Mouse (Mus musculus) liver, embryonic 14.5 days (tissue): ENCODE measurements around the gene 1700012B09Rik. TPM values are rescaled to one million over a fixed set of nuclear protein-coding genes. Genes with fewer than 3 reads are reported as not detected.

Experiments used
- ATAC-seq: fragments of 200-750 bp; cut with Nextera tagmentation; 2 replicates; pipeline ENCODE4 v1.8.0; 2017; ENCODE audit warnings: moderate number of reproducible peaks, mild to moderate bottlenecking, moderate library complexity; ENCODE audit not compliant: insufficient read depth
- DNase-seq, 3 experiments: peaks; one replicate each; pipeline ENCODE4 v3.0.0-alpha.2; 2012 to 2013; ENCODE audit warnings: low read depth in 3 of 3, low spot score in 3 of 3
- H3K27ac ChIP-seq: fragments of 300-500 bp; sonication (generic); 2 replicates; pipeline ENCODE4 v1.5.1; 2014; ENCODE audit warnings: moderate library complexity, mild to moderate bottlenecking, control low read depth, inconsistent platforms
- H3K27me3 ChIP-seq: fragments of 300-500 bp; sonication (generic); 2 replicates; pipeline ENCODE4 v1.6.1; 2014; ENCODE audit warnings: mild to moderate bottlenecking, low read length, moderate library complexity; ENCODE audit not compliant: control insufficient read depth, insufficient read depth
- H3K36me3 ChIP-seq: fragments of 300-500 bp; sonication (generic); replicated peaks from 2 replicates; pipeline ENCODE4 v1.6.1; 2014; ENCODE audit warnings: low read depth; ENCODE audit not compliant: control insufficient read depth, insufficient read depth
- H3K4me1 ChIP-seq, 2 experiments: fragments of 200-500 bp in 1 of 2; fragments of 300-500 bp in 1 of 2; sonication (generic) in 1 of 2; replicated peaks; 2 replicates each; pipeline ENCODE4 v1.6.1; 2012 to 2014; ENCODE audit warnings: antibody characterized with exemption in 1 of 2, inconsistent platforms in 1 of 2, low read length in 1 of 2; ENCODE audit not compliant: control insufficient read depth in 2 of 2, insufficient read depth in 2 of 2
- H3K4me2 ChIP-seq: fragments of 300-500 bp; sonication (generic); 2 replicates; pipeline ENCODE4 v1.6.1; 2014; ENCODE audit warnings: low read depth, mild to moderate bottlenecking, control low read depth, moderate library complexity
- H3K4me3 ChIP-seq, 2 experiments: fragments of 200-500 bp in 1 of 2; fragments of 300-500 bp in 1 of 2; sonication (generic) in 1 of 2; 2 replicates each; pipeline ENCODE4 v1.5.1; 2012 to 2014; ENCODE audit warnings: low read depth in 2 of 2, low read length in 2 of 2, mild to moderate bottlenecking in 2 of 2, control low read depth in 1 of 2, inconsistent platforms in 1 of 2, moderate library complexity in 1 of 2; ENCODE audit not compliant: insufficient read depth in 1 of 2
- H3K9ac ChIP-seq: fragments of 300-500 bp; sonication (generic); replicated peaks from 2 replicates; pipeline ENCODE4 v1.6.1; 2014; ENCODE audit warnings: mild to moderate bottlenecking, control low read depth, moderate library complexity
- H3K9me3 ChIP-seq: fragments of 300-500 bp; sonication (generic); 2 replicates; pipeline ENCODE4 v1.6.1; 2016; ENCODE audit warnings: low read length, mixed read lengths; ENCODE audit not compliant: control insufficient read depth
- CTCF ChIP-seq: IDR thresholded peaks from 2 replicates; pipeline ENCODE4 v1.5.1; 2016; ENCODE audit warnings: antibody characterized with exemption, low read depth, control low read depth
- EP300 ChIP-seq: IDR thresholded peaks from 2 replicates; pipeline ENCODE4 v1.6.1; 2016; ENCODE audit warnings: antibody characterized with exemption, low read depth
- WGBS: fragments of 180-500 bp; shearing (Covaris S2); extraction: QIAGEN DNeasy Blood & Tissue Kit; methylation state at CpG from one replicate; pipeline ENCODE4 v1.1.7; 2014; ENCODE audit not compliant: insufficient replicate concordance; 5-methylcytosine and 5-hydroxymethylcytosine counted together
- polyA plus RNA-seq, 2 experiments: library from polyadenylated mRNA; depleted of rRNA in 1 of 2; stranded (reverse) in 1 of 2; unstranded in 1 of 2; fragments of >200 nt; fragmentation: Nextera tagmentation in 1 of 2; extraction: Ambion mirVana in 1 of 2; gene quantifications; 2 replicates each; pipeline versions ENCODE4 v1.2.1 to v1.2.3; 2012 to 2014

Gene 1700012B09Rik
- polyA plus RNA-seq, 2 experiments, result not detected

GRCm38 (mm10) chr9:14739498-14740150 lies 31.2 kb downstream of the 1700012B09Rik start:
- H3K4me3 ChIP-seq, result no peak overlapping the region
- H3K36me3 ChIP-seq, result no peaks in the 10 kb centered on the region
- H3K27me3 ChIP-seq, result no peaks in the 10 kb centered on the region
- no peaks in the 10 kb centered on the region for H3K9me3 ChIP-seq
- H3K27ac ChIP-seq, result no peak overlapping the region
- H3K4me2 ChIP-seq, result no peak overlapping the region
- DNase-seq (no peak), ATAC-seq (no peak)
- no peaks in the 10 kb centered on the region for H3K4me1 ChIP-seq
- WGBS, result 47% methylated on average over 4 of the region's 4 CpGs
- H3K9ac ChIP-seq, result no peak overlapping the region
- TF ChIP-seq EP300, result no peak
- no peak for TF ChIP-seq CTCF

- H3K36me3 ChIP-seq, result no peaks in the 10 kb centered on the region
- no peak for ATAC-seq
- TF ChIP-seq EP300 (no peak), CTCF (no peak)
- H3K4me1 ChIP-seq, result no peaks in the 10 kb centered on the region; a peak in 1 of 4 replicates
- no peaks in the 10 kb centered on the region for H3K9me3 ChIP-seq
- DNase-seq, result no peak
- no peaks in the 10 kb centered on the region for H3K27me3 ChIP-seq
- 46% methylated on average over 9 of the region's 9 CpGs for WGBS
- H3K9ac ChIP-seq, result no peak overlapping the region
- H3K27ac ChIP-seq, result no peak overlapping the region
- no peak overlapping the region for H3K4me2 ChIP-seq
- no peak overlapping the region for H3K4me3 ChIP-seq
These were observed 39.8 kb downstream of the 1700012B09Rik start for GRCm38 (mm10) chr9:14730941-14731541.

GRCm38 (mm10) chr9:14728365-14728764 lies 42.5 kb downstream of the 1700012B09Rik start:
- ATAC-seq (no peak), DNase-seq (no peak)
- Histone ChIP-seq H3K27me3 (no peaks in the 10 kb centered on the region), H3K27ac (no peak overlapping the region), H3K4me2 (no peak overlapping the region), H3K4me3 (no peak overlapping the region), H3K9me3 (no peaks in the 10 kb centered on the region), H3K36me3 (no peaks in the 10 kb centered on the region), H3K4me1 (peaks cover 0 to 2% of the 10 kb centered on the region in 2 experiments; a peak in 1 of 4 replicates), H3K9ac (no peak overlapping the region)
- 58% methylated on average over 4 of the region's 4 CpGs for WGBS
- no peak for TF ChIP-seq CTCF
- no peak for TF ChIP-seq EP300

- Histone ChIP-seq H3K27me3 (no peaks in the 10 kb centered on the region), H3K4me3 (no peak overlapping the region), H3K27ac (no peak overlapping the region), H3K9me3 (no peaks in the 10 kb centered on the region), H3K9ac (no peak overlapping the region), H3K4me2 (no peak overlapping the region), H3K36me3 (no peaks in the 10 kb centered on the region), H3K4me1 (peaks cover 0 to 2% of the 10 kb centered on the region in 2 experiments; a peak in 1 of 4 replicates)
- DNase-seq (no peak), ATAC-seq (no peak)
- WGBS, result 45% methylated on average over 4 of the region's 4 CpGs
- TF ChIP-seq EP300 (no peak), CTCF (no peak)
These were observed 44.2 kb downstream of the 1700012B09Rik start for GRCm38 (mm10) chr9:14726629-14727028.

GRCm38 (mm10) chr9:14726005-14726404 lies 44.8 kb downstream of the 1700012B09Rik start:
- no peak for ATAC-seq
- no peaks in the 10 kb centered on the region for H3K9me3 ChIP-seq
- no peak overlapping the region for H3K4me3 ChIP-seq
- H3K9ac ChIP-seq, result no peak overlapping the region
- no peaks in the 10 kb centered on the region for H3K36me3 ChIP-seq
- no peak for DNase-seq
- WGBS, result 76% methylated on average over 6 of the region's 6 CpGs
- no peak for TF ChIP-seq EP300
- no peak for TF ChIP-seq CTCF
- peaks cover 0 to 2% of the 10 kb centered on the region in 2 experiments; a peak in 1 of 4 replicates for H3K4me1 ChIP-seq
- no peak overlapping the region for H3K4me2 ChIP-seq
- H3K27me3 ChIP-seq, result no peaks in the 10 kb centered on the region
- no peak overlapping the region for H3K27ac ChIP-seq
